Mouse (Mus musculus): Measurements from ENCODE around the gene Gm20403. TPM values are rescaled to one million over a fixed set of nuclear protein-coding genes. Genes with fewer than 3 reads are reported as not detected.
"Not testable (repeated sequence)": the region's sequence is repeated elsewhere in the genome, so short reads cannot be mapped to it uniquely, and the experiment has no call there.

The Gm20403 gene
- total and polyA plus RNA-seq, 3 experiments: not detected

GRCm38 (mm10) chr12:54942586-54943157, 43.7 kb downstream of the Gm20403 start:
- in situ Hi-C loops (cut with MboI; ENCODE audit: low pct_ligation_motif_present, low pct_unique_long_range_greater_than_20kb, low sequenced_read_pairs); H3K27me3 ChIP-seq (replicated peaks): not testable (repeated sequence)
- peaks cover 42 to 80% of the 10 kb centered on the region in 2 experiments for H3K36me3 ChIP-seq (replicated peaks in 1 of 2; ENCODE audit: control insufficient read depth in 1 of 2, insufficient read depth in 1 of 2, low read length in 1 of 2)

GRCm38 (mm10) chr12:54937581-54938343, 48.6 kb downstream of the Gm20403 start:
- peaks cover 42 to 77% of the 10 kb centered on the region in 2 experiments for H3K36me3 ChIP-seq (replicated peaks in 1 of 2; ENCODE audit: control insufficient read depth in 1 of 2, insufficient read depth in 1 of 2, low read length in 1 of 2)
- H3K79me2 ChIP-seq (replicated peaks; ENCODE audit: control insufficient read depth, extremely low read depth, insufficient read depth, poor library complexity, severe bottlenecking); H3K9me3 ChIP-seq (replicated peaks; ENCODE audit: low read length); dilution Hi-C loops (cut with MboI; ENCODE audit: extremely low pct_ligation_motif_present, extremely low pct_unique_long_range_greater_than_20kb, low sequenced_read_pairs); H3K4me3 ChIP-seq (replicated peaks in 1 of 3; ENCODE audit: low read depth in 2 of 3, low read length in 2 of 3, poor library complexity in 1 of 3); H3K27ac ChIP-seq (ENCODE audit: insufficient read depth, low read depth); DNase-seq (ENCODE audit: extremely low read depth); H3K27me3 ChIP-seq (replicated peaks); H3K9ac ChIP-seq (ENCODE audit: insufficient read depth, low read depth); H3K4me2 ChIP-seq (ENCODE audit: insufficient read depth, low read depth, poor library complexity, severe bottlenecking); in situ Hi-C loops (cut with MboI; ENCODE audit: low pct_ligation_motif_present, low pct_unique_long_range_greater_than_20kb, low sequenced_read_pairs); H3K4me1 ChIP-seq (ENCODE audit: control insufficient read depth in 1 of 2, insufficient read depth in 2 of 2): not testable (repeated sequence)

More at GRCm38 (mm10) chr12:54942586-54943157, 43.7 kb downstream of the Gm20403 start:
- H3K4me3 ChIP-seq (replicated peaks in 1 of 3; ENCODE audit: low read depth in 2 of 3, low read length in 2 of 3, poor library complexity in 1 of 3); H3K27ac ChIP-seq (ENCODE audit: insufficient read depth, low read depth); dilution Hi-C loops (cut with MboI; ENCODE audit: extremely low pct_ligation_motif_present, extremely low pct_unique_long_range_greater_than_20kb, low sequenced_read_pairs); DNase-seq (ENCODE audit: extremely low read depth); H3K9me3 ChIP-seq (replicated peaks; ENCODE audit: low read length); H3K4me2 ChIP-seq (ENCODE audit: insufficient read depth, low read depth, poor library complexity, severe bottlenecking); H3K9ac ChIP-seq (ENCODE audit: insufficient read depth, low read depth); H3K4me1 ChIP-seq (ENCODE audit: control insufficient read depth in 1 of 2, insufficient read depth in 2 of 2); H3K79me2 ChIP-seq (replicated peaks; ENCODE audit: control insufficient read depth, extremely low read depth, insufficient read depth, poor library complexity, severe bottlenecking): not testable (repeated sequence)
- TF ChIP-seq ZNF384 (IDR thresholded peaks at IDR 0.05; ENCODE audit: low read depth, low read length): 0 out of 2 replicates have a peak, but pooled peaks have one; percentile 4
- peak; percentile 70 for TF ChIP-seq MAFK (IDR thresholded peaks at IDR 0.05; ENCODE audit: insufficient replicate concordance, low read length)
- 0 out of 4 replicates have a peak, but pooled peaks of 1 of the 2 experiments have one; percentile 23 for TF ChIP-seq CTCF (conservative IDR thresholded peaks at IDR 0.05 in 1 of 2, IDR thresholded peaks at IDR 0.05 in 1 of 2; ENCODE audit: low read depth in 2 of 2, low read length in 2 of 2)

Other genes with a start within 250 kb of the Gm20403 start
- 67.3 and 78.2 TPM in 2 replicates for gene Snx6, start 190.8 kb downstream of the Gm20403 start, total RNA-seq (2012; rRNA removed)
- gene Snx6, start 190.8 kb downstream of the Gm20403 start, total RNA-seq (2014; rRNA removed): 155 and 158 TPM in 2 replicates
- gene Snx6, start 190.8 kb downstream of the Gm20403 start, polyA plus RNA-seq (2012; ENCODE audit: insufficient read length, low read depth): 80.8 and 85.8 TPM in 2 replicates
- gene Cfl2, start 123.7 kb downstream of the Gm20403 start, total RNA-seq (2012; rRNA removed): 6.1 and 7.1 TPM in 2 replicates
- gene Cfl2, start 123.7 kb downstream of the Gm20403 start, total RNA-seq (2014; rRNA removed): 24.2 and 25.2 TPM in 2 replicates
- 13.8 and 16.1 TPM in 2 replicates for gene Cfl2, start 123.7 kb downstream of the Gm20403 start, polyA plus RNA-seq (2012; ENCODE audit: insufficient read length, low read depth)
- gene Baz1a, start 27.8 kb upstream of the Gm20403 start, total RNA-seq (2012; rRNA removed): 41.7 and 51.2 TPM in 2 replicates
- gene Baz1a, start 27.8 kb upstream of the Gm20403 start, total RNA-seq (2014; rRNA removed): 89.0 and 95.0 TPM in 2 replicates
- 55.6 and 56.0 TPM in 2 replicates for gene Baz1a, start 27.8 kb upstream of the Gm20403 start, polyA plus RNA-seq (2012; ENCODE audit: insufficient read length, low read depth)
- gene 2700097O09Rik, start 93.6 kb upstream of the Gm20403 start, total RNA-seq (2012; rRNA removed): 14.8 and 16.8 TPM in 2 replicates
- 31.0 and 35.9 TPM in 2 replicates for gene 2700097O09Rik, start 93.6 kb upstream of the Gm20403 start, total RNA-seq (2014; rRNA removed)
- 13.7 and 15.0 TPM in 2 replicates for gene 2700097O09Rik, start 93.6 kb upstream of the Gm20403 start, polyA plus RNA-seq (2012; ENCODE audit: insufficient read length, low read depth)
- 70.7 and 78.6 TPM in 2 replicates for gene Srp54a, start 93.7 kb upstream of the Gm20403 start, total RNA-seq (2012; rRNA removed)
- gene Srp54a, start 93.7 kb upstream of the Gm20403 start, total RNA-seq (2014; rRNA removed): 101 and 127 TPM in 2 replicates
- gene Srp54a, start 93.7 kb upstream of the Gm20403 start, polyA plus RNA-seq (2012; ENCODE audit: insufficient read length, low read depth): 126 and 161 TPM in 2 replicates
- gene Fam177a, start 137.9 kb upstream of the Gm20403 start, total RNA-seq (2012; rRNA removed): 11.1 and 11.8 TPM in 2 replicates
- gene Fam177a, start 137.9 kb upstream of the Gm20403 start, total RNA-seq (2014; rRNA removed): 12.5 and 13.3 TPM in 2 replicates
- 3.6 TPM in 1 of 2 replicates, not detected in the other for gene Fam177a, start 137.9 kb upstream of the Gm20403 start, polyA plus RNA-seq (2012; ENCODE audit: insufficient read length, low read depth)
- 113 and 118 TPM in 2 replicates for gene Srp54b, start 168.6 kb upstream of the Gm20403 start, total RNA-seq (2012; rRNA removed)
- gene Srp54b, start 168.6 kb upstream of the Gm20403 start, total RNA-seq (2014; rRNA removed): 49.4 and 62.8 TPM in 2 replicates
- gene Srp54b, start 168.6 kb upstream of the Gm20403 start, polyA plus RNA-seq (2012; ENCODE audit: insufficient read length, low read depth): 59.1 and 78.6 TPM in 2 replicates
- gene 1700047I17Rik2, start 213.1 kb upstream of the Gm20403 start, total RNA-seq (2012; rRNA removed): not detected in 2 replicates
- gene 1700047I17Rik2, start 213.1 kb upstream of the Gm20403 start, total RNA-seq (2014; rRNA removed): not detected in 2 replicates
- gene 1700047I17Rik2, start 213.1 kb upstream of the Gm20403 start, polyA plus RNA-seq (2012; ENCODE audit: insufficient read length, low read depth): 15.1 and 17.6 TPM in 2 replicates
- 47.7 and 53.5 TPM in 2 replicates for gene Srp54c, start 243.6 kb upstream of the Gm20403 start, total RNA-seq (2012; rRNA removed)
- gene Srp54c, start 243.6 kb upstream of the Gm20403 start, total RNA-seq (2014; rRNA removed): 104 and 107 TPM in 2 replicates
- 90.0 and 93.2 TPM in 2 replicates for gene Srp54c, start 243.6 kb upstream of the Gm20403 start, polyA plus RNA-seq (2012; ENCODE audit: insufficient read length, low read depth)

All from CH12.LX (cell line).